Mouse (Mus musculus) kidney, adult 2 months (tissue): ENCODE measurements around the gene Masp2. TPM values are rescaled to one million over a fixed set of nuclear protein-coding genes. Genes with fewer than 3 reads are reported as not detected.

ENCODE experiments used
- DNase-seq: peaks from one replicate; pipeline ENCODE4 v3.0.0; 2021
- H3K27ac ChIP-seq: fragments of 200-500 bp; 2 replicates; pipeline ENCODE4 v1.5.1; 2012; ENCODE audit warnings: low read depth, low read length, control low read depth, inconsistent platforms; ENCODE audit not compliant: insufficient read depth
- H3K27me3 ChIP-seq: fragments of 200-500 bp; replicated peaks from 2 replicates; pipeline ENCODE4 v1.6.1; 2012; ENCODE audit warnings: mild to moderate bottlenecking, moderate library complexity, low read length, inconsistent platforms; ENCODE audit not compliant: control insufficient read depth, insufficient read depth
- H3K36me3 ChIP-seq: fragments of 200-500 bp; 2 replicates; pipeline ENCODE4 v1.6.1; 2012; ENCODE audit warnings: mild to moderate bottlenecking, moderate library complexity, low read length, inconsistent platforms; ENCODE audit not compliant: control insufficient read depth, insufficient read depth
- H3K4me1 ChIP-seq: fragments of 200-500 bp; 2 replicates; pipeline ENCODE4 v1.6.1; 2011; ENCODE audit warnings: low read length; ENCODE audit not compliant: control insufficient read depth, insufficient read depth
- H3K4me3 ChIP-seq: fragments of 200-500 bp; 2 replicates; pipeline ENCODE4 v1.5.1; 2011; ENCODE audit warnings: mild to moderate bottlenecking, low read depth, low read length, control low read depth; ENCODE audit not compliant: insufficient read depth
- CTCF ChIP-seq: fragments of 200-500 bp; conservative IDR thresholded peaks from 2 replicates; pipeline ENCODE4 v1.5.1; 2011; ENCODE audit warnings: low read depth, mild to moderate bottlenecking, control low read depth, low read length, moderate library complexity, mixed read lengths; ENCODE audit not compliant: insufficient read depth, insufficient read length
- POLR2A ChIP-seq: fragments of 200-500 bp; IDR thresholded peaks from one replicate; pipeline ENCODE4 v1.6.1; 2011; ENCODE audit warnings: low read depth, low read length, control low read depth
- WGBS: fragments of 180-500 bp; shearing (Covaris S2); methylation state at CpG from one replicate; pipeline ENCODE4 v1.1.7; 2018; 5-methylcytosine and 5-hydroxymethylcytosine counted together
- polyA plus RNA-seq: library from polyadenylated mRNA; depleted of rRNA; stranded (reverse); fragments of >200 nt; gene quantifications from 2 replicates; pipeline ENCODE4 v1.2.3, GENCODE M21; 2012

Masp2 gene
- polyA plus RNA-seq, 1 experiment = 1.7 TPM

GRCm38 (mm10) chr4:148590421-148591170 lies 11.8 kb upstream of the Masp2 start:
- no peaks in the 10 kb centered on the region for H3K36me3 ChIP-seq
- H3K27me3 ChIP-seq = no peaks in the 10 kb centered on the region
- no peak for DNase-seq
- TF ChIP-seq POLR2A (no peak), CTCF (no peak)
- H3K27ac ChIP-seq = no peak overlapping the region
- peak overlapping the region; percentile 77 for H3K4me3 ChIP-seq
- 5% methylated on average over 18 of the region's 18 CpGs for whole genome bisulfite sequencing
- H3K4me1 ChIP-seq = peaks cover 8% of the 10 kb centered on the region; the same call in 1 of the 2 replicates

GRCm38 (mm10) chr4:148591171-148591630 lies 11.2 kb upstream of the Masp2 start, which contains the start of gene Srm:
TSS of gene Srm (plus strand) at chr4:148591503.
- TF ChIP-seq CTCF (no peak), POLR2A (no peak)
- WGBS = 1% methylated on average over 50 of the region's 50 CpGs
- Histone ChIP-seq H3K27me3 (no peaks in the 10 kb centered on the region), H3K4me1 (peaks cover 8% of the 10 kb centered on the region; the same call in 1 of the 2 replicates), H3K4me3 (peak within 1 kb of the TSS; percentile 81), H3K36me3 (no peaks in the 10 kb centered on the region), H3K27ac (no peak within 1 kb of the TSS)
- DNase-seq = peak; percentile 99

- no peaks in the 10 kb centered on the region for H3K27me3 ChIP-seq
- DNase-seq = no peak
- TF ChIP-seq CTCF (no peak), POLR2A (no peak)
- WGBS = 1% methylated on average over 53 of the region's 53 CpGs
- H3K4me3 ChIP-seq = peak overlapping the region; percentile 81
- H3K36me3 ChIP-seq = no peaks in the 10 kb centered on the region
- no peak overlapping the region for H3K27ac ChIP-seq
- H3K4me1 ChIP-seq = peaks cover 8% of the 10 kb centered on the region; the same call in 1 of the 2 replicates
These were observed 10.5 kb upstream of the Masp2 start for GRCm38 (mm10) chr4:148591637-148592380.

GRCm38 (mm10) chr4:148593996-148594395 lies 8.4 kb upstream of the Masp2 start:
- TF ChIP-seq CTCF = no peak
- TF ChIP-seq POLR2A = no peak
- H3K27me3 ChIP-seq = no peaks in the 10 kb centered on the region
- H3K4me3 ChIP-seq = no peak overlapping the region
- WGBS = 94% methylated on average over 11 of the region's 11 CpGs
- H3K4me1 ChIP-seq = peaks cover 8% of the 10 kb centered on the region; the same call in 1 of the 2 replicates
- H3K27ac ChIP-seq = no peak overlapping the region
- no peak for DNase-seq
- H3K36me3 ChIP-seq = no peaks in the 10 kb centered on the region

- Histone ChIP-seq H3K27me3 (no peaks in the 10 kb centered on the region), H3K36me3 (no peaks in the 10 kb centered on the region), H3K27ac (no peak overlapping the region), H3K4me1 (peaks cover 5% of the 10 kb centered on the region; the same call in 1 of the 2 replicates), H3K4me3 (no peak overlapping the region)
- 90% methylated on average over 6 of the region's 6 CpGs for WGBS
- TF ChIP-seq POLR2A (no peak), CTCF (no peak)
- no peak for DNase-seq
These were observed 6.4 kb upstream of the Masp2 start for GRCm38 (mm10) chr4:148595916-148596315.

- 98% methylated on average over 3 of the region's 3 CpGs for WGBS
- Histone ChIP-seq H3K4me3 (no peak overlapping the region), H3K36me3 (no peaks in the 10 kb centered on the region), H3K27me3 (no peaks in the 10 kb centered on the region), H3K27ac (no peak overlapping the region), H3K4me1 (peaks cover 5% of the 10 kb centered on the region; the same call in 1 of the 2 replicates)
- TF ChIP-seq CTCF = no peak
- DNase-seq = no peak
These were observed 5.6 kb upstream of the Masp2 start for GRCm38 (mm10) chr4:148596731-148597130.

- no peak overlapping the region for H3K4me3 ChIP-seq
- H3K27ac ChIP-seq = no peak overlapping the region
- no peaks in the 10 kb centered on the region for H3K4me1 ChIP-seq
- H3K36me3 ChIP-seq = no peaks in the 10 kb centered on the region
- no peaks in the 10 kb centered on the region for H3K27me3 ChIP-seq
- WGBS = 92% methylated on average over 12 of the region's 12 CpGs
- TF ChIP-seq POLR2A = no peak
- no peak for TF ChIP-seq CTCF
- no peak for DNase-seq
These were observed 3.5 kb upstream of the Masp2 start for GRCm38 (mm10) chr4:148598826-148599225.
